Mouse (Mus musculus): ENCODE data around the gene Olfr617.

DNA sequence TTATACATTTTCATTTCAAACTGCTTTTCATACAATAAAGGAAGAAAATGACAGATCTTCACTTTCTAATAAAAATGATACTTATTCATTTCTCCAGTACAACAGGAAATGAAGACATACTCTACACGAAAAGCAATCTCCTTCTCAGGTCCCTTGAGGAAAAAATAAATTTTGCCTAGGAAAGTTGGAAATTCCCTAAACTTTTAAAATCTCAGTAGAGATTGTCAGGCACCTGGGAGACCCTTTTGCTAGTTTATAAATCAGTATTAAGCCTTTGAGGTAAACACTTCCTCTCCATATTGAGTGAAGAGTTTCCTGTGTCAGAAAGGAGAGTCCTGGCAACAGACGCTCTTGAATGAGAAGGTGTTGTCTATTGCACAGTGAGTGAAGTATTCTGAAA lies 25.1 kb upstream of the Olfr617 start, which contains the start of gene Olfr613:
- no peak for TF ChIP-seq GATA1 (IDR thresholded peaks at IDR 0.05; ENCODE audit: borderline replicate concordance, low read length)
- TF ChIP-seq FLI1 (IDR thresholded peaks at IDR 0.05; ENCODE audit: low read length) = no peak
